Mouse (Mus musculus): ENCODE measurements around the gene Hdgf.
"Not testable (repeated sequence)": the region's sequence is repeated elsewhere in the genome, so short reads cannot be mapped to it uniquely, and the experiment has no call there.

The Hdgf gene

GRCm38 (mm10) chr3:87905880-87906485 lies at the start of gene Hdgf:
Hdgf (plus strand) TSS chr3:87906321.
- DNase-seq (ENCODE audit: low spot score in 2 of 2), result peak; percentile 93 to 97

DNA sequence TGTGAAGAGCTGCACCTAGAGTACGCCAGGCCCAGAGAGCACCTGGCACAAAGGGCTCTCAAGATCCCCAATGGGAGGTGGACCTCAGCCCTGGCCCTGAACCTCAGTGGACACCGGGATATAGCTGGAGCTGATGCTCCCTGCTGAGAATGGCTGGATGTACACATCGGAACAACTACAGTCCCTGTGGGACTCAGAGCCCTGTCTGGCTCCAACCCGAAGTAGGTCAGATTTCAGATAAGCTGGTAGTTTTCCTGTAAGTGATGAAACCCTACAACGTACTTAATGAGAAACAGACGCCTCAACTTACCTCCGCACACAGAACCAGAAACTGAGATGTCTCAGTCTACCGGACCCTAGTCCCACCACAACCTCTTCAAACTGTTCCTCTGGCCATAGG lies 48.5 kb upstream of the Hdgf start:
- DNase-seq (ENCODE audit: low spot score in 2 of 2), result no peak

GRCm38 (mm10) chr3:87859813-87860212 lies 46.3 kb upstream of the Hdgf start:
- peak; percentile 47 to 75 for DNase-seq (ENCODE audit: low spot score in 2 of 2)

GRCm38 (mm10) chr3:87864111-87864510 lies 42.0 kb upstream of the Hdgf start:
- DNase-seq (ENCODE audit: low spot score in 2 of 2), result not testable (repeated sequence)

GRCm38 (mm10) chr3:87877730-87878129 lies 28.4 kb upstream of the Hdgf start:
- no peak for DNase-seq (ENCODE audit: low spot score in 2 of 2)

- no peak for DNase-seq (ENCODE audit: low spot score in 2 of 2)
Measured at GRCm38 (mm10) chr3:87884291-87884690, 21.8 kb upstream of the Hdgf start.

- DNase-seq (ENCODE audit: low spot score in 2 of 2), result peak; percentile 51 to 77
Measured at GRCm38 (mm10) chr3:87884708-87885251, 21.3 kb upstream of the Hdgf start.

DNA sequence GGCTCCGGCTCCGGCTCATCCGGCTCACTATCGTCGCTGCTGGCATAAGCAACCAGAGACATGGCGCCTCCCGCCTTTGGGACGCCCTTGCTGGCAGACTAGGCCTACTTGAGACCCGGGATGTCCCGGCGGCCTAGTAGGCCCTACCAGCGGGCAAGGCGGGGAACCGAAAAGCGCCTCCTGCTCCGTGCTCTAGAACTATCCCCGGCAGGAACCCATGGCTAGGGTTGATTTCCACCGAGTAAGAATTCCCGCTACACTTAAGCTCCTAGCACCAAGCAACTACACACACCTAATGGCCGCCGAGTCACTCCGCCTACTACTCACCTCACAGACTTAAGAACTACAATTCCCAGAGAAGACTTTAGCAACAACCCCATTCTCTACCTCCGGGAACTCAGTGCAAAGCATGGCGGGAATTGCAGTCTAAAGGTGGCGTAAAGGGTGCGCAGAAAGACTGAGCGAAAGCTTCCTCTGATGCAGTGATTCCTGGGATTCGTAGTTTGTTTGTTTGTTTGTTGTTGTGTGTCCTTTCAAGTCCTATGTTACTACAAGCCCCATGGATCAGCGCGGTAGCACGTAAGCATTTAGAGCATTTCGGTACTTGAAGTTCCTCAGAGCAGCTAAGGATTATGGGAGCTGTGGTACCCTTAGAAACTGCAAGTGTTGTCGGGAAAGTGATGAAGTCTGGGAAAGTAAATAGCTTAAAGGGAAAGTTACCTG lies 20.7 kb upstream of the Hdgf start, which contains the start of gene Prcc:
Gene Prcc (minus strand): TSS at position 328 of the 723 bp plus-strand sequence.
- DNase-seq (ENCODE audit: low spot score in 2 of 2), result peak; percentile 87 to 88

GRCm38 (mm10) chr3:87886004-87886365 lies 20.1 kb upstream of the Hdgf start:
- DNase-seq (ENCODE audit: low spot score in 2 of 2), result peak; percentile 52 to 79

GRCm38 (mm10) chr3:87886416-87886815 lies 19.7 kb upstream of the Hdgf start:
- DNase-seq (ENCODE audit: low spot score in 2 of 2), result no peak

GRCm38 (mm10) chr3:87887400-87887799 lies 18.7 kb upstream of the Hdgf start:
- not testable (repeated sequence) for DNase-seq (ENCODE audit: low spot score in 2 of 2)

GRCm38 (mm10) chr3:87891481-87891880 lies 14.6 kb upstream of the Hdgf start:
- DNase-seq (ENCODE audit: low spot score in 2 of 2), result no peak

GRCm38 (mm10) chr3:87893367-87893905 lies 12.7 kb upstream of the Hdgf start:
- DNase-seq (ENCODE audit: low spot score in 2 of 2), result no peak

GRCm38 (mm10) chr3:87899266-87899665 lies 6.9 kb upstream of the Hdgf start:
- peak; percentile 47 to 67 for DNase-seq (ENCODE audit: low spot score in 2 of 2)

DNA sequence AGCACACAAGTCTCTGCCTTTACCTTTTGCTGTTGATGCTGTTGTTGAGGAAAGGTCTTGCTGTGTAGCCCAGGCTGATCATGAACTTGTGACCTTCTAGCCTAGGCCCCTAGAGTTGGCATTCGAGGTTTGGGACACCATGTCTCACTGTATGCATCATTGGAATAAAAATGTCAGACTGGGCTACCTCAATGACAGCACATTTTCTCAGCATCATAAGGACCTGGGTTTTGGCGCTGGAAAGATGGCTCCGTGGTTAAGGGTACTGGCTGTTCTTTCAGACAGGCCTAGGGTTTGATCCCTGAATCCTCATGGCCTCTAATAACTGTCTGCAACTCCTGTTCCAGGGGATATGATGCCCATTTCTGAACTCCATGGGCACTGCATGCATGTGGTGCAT lies 6.3 kb upstream of the Hdgf start:
- DNase-seq (ENCODE audit: low spot score in 2 of 2), result no peak

- DNase-seq (ENCODE audit: low spot score in 2 of 2), result peak; percentile 65 to 71
Measured at GRCm38 (mm10) chr3:87901036-87901624, 5.0 kb upstream of the Hdgf start.

DNA sequence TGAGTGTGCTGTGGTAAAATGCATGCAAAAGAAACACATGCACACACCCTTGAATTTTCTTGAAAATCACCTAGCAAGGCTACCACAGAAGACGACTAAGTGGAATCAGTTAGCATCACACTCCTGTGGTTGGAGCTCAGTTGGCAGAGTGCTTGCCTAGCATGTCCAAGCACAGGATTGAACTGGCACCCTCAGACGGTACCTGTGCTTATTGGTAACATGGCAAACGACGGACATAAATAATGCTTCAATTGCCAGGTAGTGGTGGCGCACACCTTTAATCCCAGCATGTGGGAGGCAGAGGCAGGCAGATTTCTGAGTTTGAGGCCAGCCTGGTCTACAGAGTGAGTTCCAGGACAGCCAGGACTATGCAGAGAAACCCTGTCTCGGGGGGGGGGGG lies 4.2 kb upstream of the Hdgf start:
- peak in 1 of 2 experiments; percentile 63 for DNase-seq (ENCODE audit: low spot score in 2 of 2)

- peak in 1 of 2 experiments; percentile 62 for DNase-seq (ENCODE audit: low spot score in 2 of 2)
Measured at GRCm38 (mm10) chr3:87903821-87904220, 2.3 kb upstream of the Hdgf start.

DNA sequence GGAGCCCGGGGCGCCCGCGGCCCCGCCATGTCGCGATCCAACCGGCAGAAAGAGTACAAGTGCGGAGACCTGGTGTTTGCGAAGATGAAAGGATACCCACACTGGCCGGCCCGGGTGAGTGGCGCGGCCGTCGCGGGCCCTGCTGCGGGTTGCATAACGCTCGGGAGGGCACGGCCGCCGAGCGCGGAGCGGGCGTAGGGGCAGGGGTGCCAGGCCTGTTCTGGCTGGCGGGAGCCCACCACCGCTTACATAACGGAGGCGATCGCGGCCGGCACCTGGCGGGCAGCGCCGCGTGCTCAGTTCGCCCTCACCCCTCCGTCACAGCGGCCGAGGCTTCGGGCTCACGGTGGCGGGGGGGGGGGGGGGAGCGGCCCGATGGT lies 470 bp downstream of the Hdgf start:
- DNase-seq (ENCODE audit: low spot score in 2 of 2), result peak; percentile 45 to 83

GRCm38 (mm10) chr3:87906981-87907857 lies 1.1 kb downstream of the Hdgf start:
- peak; percentile 36 to 76 for DNase-seq (ENCODE audit: low spot score in 2 of 2)

DNA sequence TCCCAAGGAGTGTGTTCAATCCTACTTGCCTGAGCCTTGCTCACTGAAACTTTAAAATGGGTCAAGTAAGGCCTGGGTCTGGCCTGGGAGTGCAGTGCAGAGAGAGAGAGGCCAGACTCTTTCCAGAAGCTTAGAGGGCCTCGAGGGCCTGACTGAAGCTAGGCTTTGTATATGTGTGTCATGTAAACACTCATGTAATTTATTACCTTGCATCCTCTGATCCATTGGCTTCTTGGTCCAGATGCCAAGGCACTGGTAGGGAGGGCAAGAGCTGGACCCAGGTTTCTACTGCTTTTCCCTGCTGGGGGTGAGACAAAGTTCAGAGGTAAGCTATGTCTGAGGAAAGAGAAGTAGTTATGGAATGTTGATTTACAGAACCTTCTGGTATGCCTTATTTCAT lies 1.8 kb downstream of the Hdgf start:
- DNase-seq (ENCODE audit: low spot score in 2 of 2), result no peak
